Mouse (Mus musculus) liver, embryonic 14.5 days (tissue): Measurements from ENCODE around the gene 2310007B03Rik.

ENCODE experiments used
- CTCF ChIP-seq: IDR thresholded peaks from 2 replicates; pipeline ENCODE4 v1.5.1; 2016; ENCODE audit warnings: antibody characterized with exemption, low read depth, control low read depth
- EP300 ChIP-seq: IDR thresholded peaks from 2 replicates; pipeline ENCODE4 v1.6.1; 2016; ENCODE audit warnings: antibody characterized with exemption, low read depth

- no peak for TF ChIP-seq CTCF
- no peak for TF ChIP-seq EP300
Observed at GRCm38 (mm10) chr1:93101571-93102061, 59.1 kb downstream of the 2310007B03Rik start, which contains the start of gene Kif1a.
